Mouse (Mus musculus) adrenal gland, postnatal 25 days (tissue): ENCODE results near the gene Mta1. TPM values are rescaled to one million over a fixed set of nuclear protein-coding genes. Genes with fewer than 3 reads are reported as not detected.

Experiments used
- DNase-seq: peaks from one replicate; pipeline ENCODE4 v3.0.0; 2021; ENCODE audit warnings: mixed read lengths
- total RNA-seq: library from RNA; stranded (reverse); gene quantifications from 2 replicates; pipeline ENCODE4 v1.2.3, GENCODE M21; 2021

Gene Mta1
- total RNA-seq, 1 experiment from 2014 or later, result 109 TPM

- DNase-seq, result peak; percentile 46
Measured at GRCm38 (mm10) chr12:113098530-113099151, 563 bp downstream of the Mta1 start.

GRCm38 (mm10) chr12:113099470-113100237 is 1.6 kb downstream of the Mta1 start:
- DNase-seq, result no peak

- DNase-seq, result peak; percentile 70
Measured at GRCm38 (mm10) chr12:113100448-113101076, 2.5 kb downstream of the Mta1 start.

- no peak for DNase-seq
Measured at GRCm38 (mm10) chr12:113101251-113101960, 3.3 kb downstream of the Mta1 start.

- peak; percentile 70 for DNase-seq
Measured at GRCm38 (mm10) chr12:113102461-113102860, 4.4 kb downstream of the Mta1 start.

- DNase-seq, result peak; percentile 35
Measured at GRCm38 (mm10) chr12:113103846-113104451, 5.9 kb downstream of the Mta1 start.

- no peak for DNase-seq
Measured at GRCm38 (mm10) chr12:113106386-113106785, 8.3 kb downstream of the Mta1 start.

GRCm38 (mm10) chr12:113107431-113108124 is 9.5 kb downstream of the Mta1 start:
- DNase-seq, result no peak

- DNase-seq, result no peak
Measured at GRCm38 (mm10) chr12:113108528-113109283, 10.6 kb downstream of the Mta1 start.

GRCm38 (mm10) chr12:113109801-113110200 is 11.7 kb downstream of the Mta1 start:
- no peak for DNase-seq

- DNase-seq, result no peak
Measured at GRCm38 (mm10) chr12:113114141-113114540, 16.1 kb downstream of the Mta1 start.

- DNase-seq, result no peak
Measured at GRCm38 (mm10) chr12:113114856-113115538, 16.9 kb downstream of the Mta1 start.

- peak; percentile 79 for DNase-seq
Measured at GRCm38 (mm10) chr12:113119516-113120410, 21.7 kb downstream of the Mta1 start.

GRCm38 (mm10) chr12:113124726-113125125 is 26.6 kb downstream of the Mta1 start:
- DNase-seq, result no peak

- no peak for DNase-seq
Measured at GRCm38 (mm10) chr12:113130732-113131131, 32.7 kb downstream of the Mta1 start.

GRCm38 (mm10) chr12:113131601-113132000 is 33.5 kb downstream of the Mta1 start:
- no peak for DNase-seq

- DNase-seq, result peak; percentile 31
Measured at GRCm38 (mm10) chr12:113132567-113132966, 34.5 kb downstream of the Mta1 start.

GRCm38 (mm10) chr12:113133260-113133659 is 35.2 kb downstream of the Mta1 start:
- no peak for DNase-seq

GRCm38 (mm10) chr12:113133861-113134403 is 35.9 kb downstream of the Mta1 start:
- no peak for DNase-seq
